Mouse (Mus musculus): ENCODE data around the gene E4f1.

The E4f1 gene

DNA sequence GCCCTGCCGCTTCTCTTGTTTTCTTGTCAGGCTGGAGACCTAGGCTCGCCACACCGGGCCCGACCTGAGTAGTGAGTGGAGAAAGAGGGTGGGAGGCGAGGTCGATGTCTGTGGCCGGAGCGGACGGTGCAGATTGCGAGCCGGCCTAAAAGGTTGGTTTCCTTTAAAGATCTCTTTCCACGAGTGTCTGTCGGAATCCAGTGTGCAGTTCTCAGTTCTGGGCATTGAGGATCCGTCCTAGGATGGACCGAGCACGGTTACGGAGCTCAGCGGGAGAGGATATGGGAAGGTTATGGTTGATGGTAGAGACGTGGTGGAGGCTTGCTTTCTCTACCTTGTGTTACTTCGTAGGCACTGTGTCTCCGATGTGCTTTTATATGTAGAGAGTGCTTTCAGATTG is 55.1 kb downstream of the E4f1 start:
- in situ Hi-C loops (cut with MboI) = no loop called here

- in situ Hi-C loops (cut with MboI) = no loop called here
Measured at GRCm38 (mm10) chr17:24414230-24414976, 55.7 kb downstream of the E4f1 start, which contains the start of gene Rnps1. Gene Rnps1 (plus strand): TSS chr17:24414565.

GRCm38 (mm10) chr17:24413557-24414211 is 56.4 kb downstream of the E4f1 start:
- in situ Hi-C loops (cut with MboI) = no loop called here

DNA sequence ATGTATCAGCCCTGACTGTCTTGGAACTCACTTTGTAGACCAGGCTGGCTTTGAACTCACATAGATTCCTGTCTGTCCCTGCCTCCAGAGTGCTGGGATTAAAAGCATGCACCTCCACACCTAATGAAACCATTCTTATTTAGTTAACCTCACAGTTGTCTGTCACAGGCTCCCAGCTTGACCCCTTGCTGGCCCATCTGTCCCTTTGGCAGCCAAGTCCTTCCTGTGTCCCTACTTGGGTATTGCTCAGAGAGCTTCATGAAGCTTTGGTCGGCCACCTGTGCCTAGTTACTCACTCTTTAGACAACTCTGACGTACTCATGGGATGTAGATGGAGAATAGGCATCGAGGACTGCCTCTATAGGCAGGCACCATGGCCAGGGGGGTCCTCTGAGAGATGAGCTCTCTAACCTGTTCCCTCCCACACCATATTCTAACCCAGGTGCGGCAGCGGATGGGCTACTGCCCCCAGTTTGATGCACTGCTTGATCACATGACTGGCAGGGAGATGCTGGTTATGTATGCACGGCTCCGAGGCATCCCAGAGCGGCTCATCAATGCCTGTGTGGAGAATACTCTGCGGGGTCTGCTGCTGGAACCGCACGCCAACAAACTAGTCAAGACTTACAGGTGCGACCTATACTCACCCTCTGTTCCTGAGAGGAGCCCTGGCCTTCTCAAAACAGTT is 62.9 kb downstream of the E4f1 start:
- in situ Hi-C loops (cut with MboI) = no loop called here

- in situ Hi-C loops (cut with MboI) = no loop called here
Measured at GRCm38 (mm10) chr17:24402371-24402770, 67.7 kb downstream of the E4f1 start.

- in situ Hi-C loops (cut with MboI) = no loop called here
Measured at GRCm38 (mm10) chr17:24394456-24394855, 75.7 kb downstream of the E4f1 start.
